Mouse (Mus musculus) E14TG2a.4 (cell line): ENCODE results near the gene Disc1.

Source experiments
- CTCF ChIP-seq: conservative IDR thresholded peaks from 2 replicates; pipeline ENCODE4 v1.5.1; 2014; ENCODE audit warnings: low read length
- NANOG ChIP-seq: IDR thresholded peaks from 2 replicates; pipeline ENCODE4 v1.6.1; 2014; ENCODE audit warnings: borderline replicate concordance, low read length, mixed read lengths
- POU5F1 ChIP-seq: IDR thresholded peaks from 2 replicates; pipeline ENCODE4 v1.6.1; 2014; ENCODE audit warnings: low read length, borderline replicate concordance

DNA sequence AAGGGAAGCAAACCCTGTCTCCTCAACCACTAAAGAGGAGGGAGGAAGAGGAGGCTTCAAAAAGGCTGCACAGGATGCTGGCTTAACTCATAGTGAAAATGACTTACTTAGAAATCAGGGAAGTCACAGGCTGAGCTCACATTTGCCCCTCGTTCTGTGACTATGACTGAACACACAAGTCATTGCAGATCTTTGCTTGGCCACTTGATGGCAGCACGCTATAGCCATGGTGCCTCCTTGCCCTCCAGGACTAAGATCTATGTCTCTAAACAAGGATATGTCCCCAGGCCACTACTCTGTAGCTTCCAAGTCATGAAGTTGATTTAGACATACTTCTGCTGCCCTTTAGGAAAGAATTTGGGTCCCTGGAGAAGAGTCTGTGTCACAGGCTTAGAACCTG, 62.6 kb downstream of the Disc1 start:
- TF ChIP-seq CTCF, result peak; percentile 65
- no peak for TF ChIP-seq POU5F1
- no peak for TF ChIP-seq NANOG
